Mouse (Mus musculus) intestine, postnatal 0 days (tissue): Measurements from ENCODE around the gene Olfr547. TPM values are rescaled to one million over a fixed set of nuclear protein-coding genes. Genes with fewer than 3 reads are reported as not detected.

ENCODE experiments used
- ATAC-seq: fragments of 200-750 bp; cut with Nextera tagmentation; 2 replicates; pipeline ENCODE4 v1.8.0; 2017; ENCODE audit warnings: mild to moderate bottlenecking, moderate TSS enrichment, moderate library complexity
- H3K27ac ChIP-seq: fragments of 300-500 bp; sonication (generic); 2 replicates; pipeline ENCODE4 v1.5.1; 2014; ENCODE audit warnings: mild to moderate bottlenecking, low read depth, low read length, moderate library complexity
- H3K27me3 ChIP-seq: fragments of 300-500 bp; sonication (generic); replicated peaks from 2 replicates; pipeline ENCODE4 v1.6.1; 2014; ENCODE audit warnings: low read length, mixed read lengths; ENCODE audit not compliant: control insufficient read depth, insufficient read depth
- H3K36me3 ChIP-seq: fragments of 300-500 bp; sonication (generic); 2 replicates; pipeline ENCODE4 v1.6.1; 2014; ENCODE audit warnings: mild to moderate bottlenecking, moderate library complexity; ENCODE audit not compliant: control insufficient read depth, insufficient read depth
- H3K4me1 ChIP-seq: fragments of 300-500 bp; sonication (generic); replicated peaks from 2 replicates; pipeline ENCODE4 v1.6.1; 2014; ENCODE audit warnings: antibody characterized with exemption, low read length, mixed read lengths; ENCODE audit not compliant: control insufficient read depth, insufficient read depth
- H3K4me2 ChIP-seq: fragments of 300-500 bp; sonication (generic); replicated peaks from 2 replicates; pipeline ENCODE4 v1.6.1; 2014; ENCODE audit warnings: low read depth, mild to moderate bottlenecking, moderate library complexity
- H3K4me3 ChIP-seq: fragments of 300-500 bp; sonication (generic); 2 replicates; pipeline ENCODE4 v1.5.1; 2014; ENCODE audit warnings: low read depth, low read length
- H3K9ac ChIP-seq: fragments of 300-500 bp; sonication (generic); 2 replicates; pipeline ENCODE4 v1.6.1; 2014; ENCODE audit warnings: mild to moderate bottlenecking, low read depth, low read length
- H3K9me3 ChIP-seq: fragments of 300-500 bp; sonication (generic); 2 replicates; pipeline ENCODE4 v1.6.1; 2016; ENCODE audit warnings: mixed run types; ENCODE audit not compliant: control insufficient read depth
- CTCF ChIP-seq: sonication (generic); IDR thresholded peaks from 2 replicates; pipeline ENCODE4 v1.5.1; 2016; ENCODE audit warnings: low read depth, mild to moderate bottlenecking, control low read depth, antibody characterized with exemption, moderate library complexity
- WGBS: fragments of 180-500 bp; shearing (Covaris S2); extraction: QIAGEN DNeasy Blood & Tissue Kit; methylation state at CpG from one replicate; pipeline ENCODE4 v1.1.7; 2014; 5-methylcytosine and 5-hydroxymethylcytosine counted together
- polyA plus RNA-seq: library from polyadenylated mRNA; unstranded; fragments of >200 nt; fragmentation: Nextera tagmentation; extraction: Ambion mirVana; gene quantifications from 2 replicates; pipeline ENCODE4 v1.2.1, GENCODE M21; 2015

Olfr547 gene
- polyA plus RNA-seq, 1 experiment from 2014 or later: not detected

DNA sequence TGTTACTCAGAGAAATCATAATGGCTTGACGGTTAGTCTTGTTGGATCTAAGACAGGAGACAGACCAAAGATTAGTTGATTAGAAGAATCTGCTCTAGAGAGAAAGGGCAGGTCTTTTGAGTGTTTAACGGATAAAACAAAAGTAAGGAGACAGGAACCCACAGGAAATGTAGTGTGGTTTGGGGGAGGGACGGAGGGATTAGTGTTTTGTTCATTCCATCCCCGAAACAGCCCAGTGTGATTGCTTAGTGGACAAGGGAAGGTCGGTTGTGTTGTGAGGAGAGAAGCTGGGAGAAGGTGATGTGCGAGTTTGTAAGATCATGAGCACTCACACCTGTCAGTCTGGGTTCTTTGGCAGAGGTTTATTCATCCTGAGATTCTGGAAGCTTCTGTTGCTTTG lies 41.4 kb downstream of the Olfr547 start:
- no peaks in the 10 kb centered on the region for H3K36me3 ChIP-seq
- no peak overlapping the region for H3K9ac ChIP-seq
- no peak for TF ChIP-seq CTCF
- no peak overlapping the region for H3K27ac ChIP-seq
- no peaks in the 10 kb centered on the region for H3K27me3 ChIP-seq
- no peak overlapping the region for H3K4me2 ChIP-seq
- no peaks in the 10 kb centered on the region for H3K9me3 ChIP-seq
- WGBS: 72% methylated on average over 6 of the region's 6 CpGs
- H3K4me1 ChIP-seq: no peaks in the 10 kb centered on the region
- ATAC-seq: no peak
- H3K4me3 ChIP-seq: no peak overlapping the region

Other genes starting within 250 kb of the Olfr547 start
- 22.7 and 23.4 TPM in 2 replicates for gene Rrm1, start 93.1 kb upstream of the Olfr547 start, polyA plus RNA-seq
- gene Olfr543, start 53.1 kb upstream of the Olfr547 start, polyA plus RNA-seq: not detected in 2 replicates
- gene Olfr544, start 46.4 kb upstream of the Olfr547 start, polyA plus RNA-seq: 0.04 TPM in 1 of 2 replicates, not detected in the other
- gene Olfr545, start 35.2 kb upstream of the Olfr547 start, polyA plus RNA-seq: not detected in 2 replicates
- not detected in 2 replicates for gene Olfr548-ps1, start 6.1 kb downstream of the Olfr547 start, polyA plus RNA-seq
- not detected in 2 replicates for gene Olfr549, start 15.1 kb downstream of the Olfr547 start, polyA plus RNA-seq
- gene Trim21, start 30.7 kb downstream of the Olfr547 start, polyA plus RNA-seq: 0.48 and 0.66 TPM in 2 replicates
- gene Olfr550, start 36.7 kb downstream of the Olfr547 start, polyA plus RNA-seq: not detected in 2 replicates
- gene Olfr551, start 57.1 kb downstream of the Olfr547 start, polyA plus RNA-seq: not detected in 2 replicates
- not detected in 2 replicates for gene Olfr552, start 63.0 kb downstream of the Olfr547 start, polyA plus RNA-seq
- gene Olfr553, start 83.5 kb downstream of the Olfr547 start, polyA plus RNA-seq: not detected in 2 replicates
- gene Olfr554, start 103.7 kb downstream of the Olfr547 start, polyA plus RNA-seq: not detected in 2 replicates
- not detected in 2 replicates for gene Olfr555, start 124.1 kb downstream of the Olfr547 start, polyA plus RNA-seq
- gene Olfr556, start 130.2 kb downstream of the Olfr547 start, polyA plus RNA-seq: not detected in 2 replicates
- 3.6 and 4.3 TPM in 2 replicates for gene Trim68, start 152.6 kb downstream of the Olfr547 start, polyA plus RNA-seq
- gene Olfr557, start 161.2 kb downstream of the Olfr547 start, polyA plus RNA-seq: not detected in 2 replicates
- gene Olfr558, start 167.5 kb downstream of the Olfr547 start, polyA plus RNA-seq: 0.38 and 0.48 TPM in 2 replicates
- gene Olfr33, start 184.3 kb downstream of the Olfr547 start, polyA plus RNA-seq: not detected in 2 replicates
- gene Olfr559, start 192.7 kb downstream of the Olfr547 start, polyA plus RNA-seq: not detected in 2 replicates
- not detected in 2 replicates for gene Olfr560, start 224.6 kb downstream of the Olfr547 start, polyA plus RNA-seq
- 0.12 and 0.23 TPM in 2 replicates for gene Olfr78, start 224.7 kb downstream of the Olfr547 start, polyA plus RNA-seq
- gene Olfr561, start 236.5 kb downstream of the Olfr547 start, polyA plus RNA-seq: not detected in 2 replicates